Mouse (Mus musculus) mature B cell (primary cell): ENCODE results near the gene Nup98.

Experiments used
- in situ Hi-C: fragments of 300-500 bp; cut with MboI; formaldehyde crosslinking; loops from 2 replicates; pipeline ENCODE4 v1.14.3; 2019

Gene Nup98

GRCm38 (mm10) chr7:102117382-102117781 is 92.6 kb downstream of the Nup98 start:
- in situ Hi-C loops = no loop called here

GRCm38 (mm10) chr7:102116579-102117331 is 93.2 kb downstream of the Nup98 start, which contains the start of gene Chrna10:
Gene Chrna10 (minus strand): TSS chr7:102116828.
- in situ Hi-C loops = no loop called here

DNA sequence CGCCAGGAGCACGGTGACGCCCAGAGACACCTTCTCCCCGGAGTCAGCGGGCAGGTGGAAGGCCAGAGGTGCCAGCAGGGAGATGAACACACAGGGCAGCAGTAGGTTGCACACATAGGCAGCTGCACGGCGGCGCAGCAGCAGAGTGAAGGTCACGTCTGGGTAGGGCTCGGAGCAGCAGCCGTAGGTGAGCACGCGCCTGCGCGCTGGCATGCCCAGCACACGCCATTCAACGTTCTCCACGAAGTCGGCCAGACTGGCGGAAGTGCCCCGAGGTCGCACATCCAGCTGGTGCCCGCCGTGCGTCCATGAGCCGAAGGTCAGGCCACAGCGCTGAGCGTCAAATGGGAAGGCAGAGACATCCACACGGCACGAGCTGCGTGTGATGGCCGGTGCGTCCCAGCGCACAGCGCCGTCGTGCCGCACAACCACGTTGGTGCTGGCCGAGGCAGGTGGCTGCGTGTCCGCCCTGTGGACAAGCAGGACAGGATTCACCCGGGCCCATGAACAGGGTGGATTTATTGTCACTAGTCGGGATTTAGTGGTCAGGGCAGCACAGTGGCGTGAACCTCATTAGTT is 96.7 kb downstream of the Nup98 start:
- in situ Hi-C loops = no loop called here

GRCm38 (mm10) chr7:102109746-102110145 is 100.2 kb downstream of the Nup98 start:
- in situ Hi-C loops = no loop called here

- in situ Hi-C loops = no loop called here
Observed at GRCm38 (mm10) chr7:102109171-102109570, 100.8 kb downstream of the Nup98 start, which contains the start of gene Art5. Gene Art5 (minus strand): TSS chr7:102109489.

DNA sequence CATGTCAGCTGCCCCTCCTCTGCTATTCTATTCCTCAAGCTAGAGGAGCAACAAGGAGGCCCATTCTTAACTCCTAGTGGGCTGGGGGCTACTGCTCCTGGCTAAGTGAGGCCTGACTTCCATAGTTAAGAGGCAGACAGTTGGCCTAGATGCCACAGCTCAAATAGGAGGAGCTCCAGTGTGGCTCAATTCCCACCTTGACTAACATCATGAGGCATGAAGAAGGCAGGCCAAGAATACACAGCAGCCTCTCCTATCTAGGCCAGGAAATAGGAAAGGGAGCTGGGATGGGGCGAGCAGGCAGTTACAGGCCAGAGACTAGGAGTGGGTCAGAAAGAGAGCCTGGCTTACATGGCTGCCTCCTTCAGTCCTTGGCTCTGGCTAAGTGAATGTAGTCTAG is 101.8 kb downstream of the Nup98 start:
- in situ Hi-C loops = no loop called here

DNA sequence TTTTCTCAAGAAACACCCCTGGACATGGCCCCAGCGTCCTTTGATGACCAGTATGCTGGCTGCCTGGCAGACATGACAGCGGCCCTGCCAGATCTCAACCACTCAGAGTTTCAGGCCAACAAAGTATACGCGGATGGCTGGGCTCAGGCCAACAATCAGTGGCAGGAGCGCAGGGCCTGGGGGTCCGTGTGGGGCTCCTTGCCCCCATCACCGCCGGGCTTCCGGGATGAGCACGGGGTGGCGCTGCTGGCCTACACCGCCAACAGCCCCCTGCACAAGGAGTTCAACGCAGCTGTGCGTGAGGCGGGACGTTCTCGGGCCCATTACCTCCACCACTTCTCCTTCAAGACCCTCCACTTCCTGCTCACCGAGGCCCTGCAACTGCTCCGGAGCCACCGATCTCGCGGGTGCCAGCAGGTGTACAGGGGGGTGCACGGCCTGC is 103.3 kb downstream of the Nup98 start:
- in situ Hi-C loops = no loop called here

GRCm38 (mm10) chr7:102104126-102104525 is 105.8 kb downstream of the Nup98 start:
- in situ Hi-C loops = no loop called here

GRCm38 (mm10) chr7:102103555-102103954 is 106.4 kb downstream of the Nup98 start:
- in situ Hi-C loops = no loop called here

DNA sequence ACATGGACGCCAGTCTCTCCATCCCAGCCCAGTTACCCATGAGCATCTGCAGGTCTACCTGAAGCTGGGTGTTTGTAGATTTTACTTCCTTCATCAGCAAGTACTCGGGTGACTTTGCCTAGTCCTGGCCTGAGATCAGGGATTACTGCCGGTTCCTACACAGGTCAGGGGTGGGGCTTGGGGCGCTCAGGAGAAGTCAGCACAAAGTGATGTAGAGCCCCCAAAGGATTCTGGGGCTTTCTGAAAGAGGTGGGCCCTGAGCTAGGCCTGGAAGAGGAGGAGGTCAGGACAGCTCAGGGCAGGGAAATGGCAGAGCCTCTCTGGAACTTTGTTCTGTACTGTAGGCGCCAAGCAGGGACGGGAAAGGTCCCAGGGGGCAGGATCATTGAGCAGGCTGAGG is 107.3 kb downstream of the Nup98 start:
- in situ Hi-C loops = no loop called here

DNA sequence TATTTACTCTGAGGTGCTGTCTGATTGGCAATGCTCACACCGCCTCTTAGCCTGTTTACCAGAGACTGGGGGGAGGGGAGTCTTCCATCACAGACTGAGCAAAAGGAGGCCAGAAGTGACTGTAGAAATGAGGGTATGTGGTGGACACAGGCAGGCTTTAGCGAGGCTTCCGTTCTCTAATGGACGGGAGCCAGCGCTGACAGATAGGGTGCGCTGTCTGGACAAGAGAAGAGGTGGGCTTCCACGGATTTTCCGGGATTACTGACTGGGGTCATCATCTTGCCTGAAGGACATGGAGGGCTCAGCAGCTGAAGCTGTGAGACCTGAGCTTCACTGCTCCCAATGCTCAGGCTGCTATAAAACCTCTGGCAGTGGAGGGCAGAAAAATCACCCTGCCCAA is 107.7 kb downstream of the Nup98 start:
- in situ Hi-C loops = no loop called here

DNA sequence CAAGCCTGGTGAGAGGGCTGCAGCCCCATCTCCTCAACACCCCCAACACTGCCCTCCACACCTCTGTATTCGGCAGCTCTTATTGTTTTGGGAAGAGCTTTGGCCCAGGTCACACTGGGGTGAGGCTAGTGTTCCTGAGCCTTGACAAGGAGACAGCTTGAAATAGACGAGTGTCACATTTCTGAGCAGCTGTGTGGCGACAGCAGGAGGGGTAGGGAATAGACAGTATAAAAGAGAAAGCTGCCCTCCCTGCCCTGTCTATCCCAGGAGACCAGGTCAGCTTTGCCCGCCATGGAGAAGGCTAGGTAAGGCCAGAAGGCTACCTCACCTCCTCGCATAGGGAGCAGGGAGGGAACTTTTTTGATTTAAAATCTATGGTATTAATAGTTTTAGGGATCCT is 108.5 kb downstream of the Nup98 start, which contains the start of gene Art1:
TSS of gene Art1 (plus strand) at position 257 of the 400 bp plus-strand sequence.
- in situ Hi-C loops = no loop called here

- in situ Hi-C loops = no loop called here
Observed at GRCm38 (mm10) chr7:102100868-102101267, 109.1 kb downstream of the Nup98 start.

DNA sequence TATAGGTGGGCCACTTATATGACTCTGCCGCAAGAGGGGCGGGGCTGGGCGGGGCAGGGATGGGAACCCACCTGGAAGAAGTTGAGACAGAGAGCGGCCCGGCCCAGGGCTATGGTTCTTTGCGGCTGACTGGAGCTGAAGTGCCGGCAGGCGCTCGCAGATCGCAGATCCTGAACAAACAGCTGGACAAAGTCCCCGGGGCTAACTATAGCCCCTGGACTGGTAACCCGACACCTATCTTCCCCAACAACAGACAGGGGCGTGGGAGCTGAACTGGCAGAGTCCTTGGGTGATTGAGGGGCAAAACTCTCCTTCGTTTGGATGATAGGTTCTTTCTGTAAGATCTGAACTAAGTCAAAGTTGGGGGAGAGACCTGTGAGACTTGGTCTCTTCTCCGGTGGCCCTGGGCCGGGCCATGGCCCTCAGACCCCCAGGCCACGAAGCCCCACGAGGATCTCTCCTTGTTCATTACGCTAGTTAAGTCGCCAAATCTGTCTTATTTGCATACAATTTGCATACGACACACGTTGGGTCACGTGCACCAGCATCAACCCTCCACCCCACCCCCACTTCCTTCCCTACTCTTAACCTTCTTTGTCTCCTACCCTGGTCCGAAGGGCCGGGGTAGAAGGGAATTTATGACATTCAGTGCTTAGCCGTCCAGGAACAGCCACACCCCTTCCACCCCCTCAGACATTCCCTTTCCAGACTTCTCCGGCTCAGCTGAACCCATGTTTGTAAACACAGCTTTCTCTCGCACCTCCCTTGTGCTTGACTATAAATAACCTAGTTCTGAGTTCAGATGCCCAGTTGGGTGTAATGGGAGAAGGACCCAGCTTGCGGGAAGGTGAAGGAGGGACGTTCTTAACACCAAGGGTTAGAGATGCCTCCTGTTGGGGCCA is 110.0 kb downstream of the Nup98 start:
- in situ Hi-C loops = loop anchor here (25.0 kb wide), 1 partner anchor 438 kb away; the partner anchor contains the start of gene Clpb

GRCm38 (mm10) chr7:102087336-102087735 is 122.6 kb downstream of the Nup98 start:
- in situ Hi-C loops = loop anchor here (25.0 kb wide), 1 partner anchor 425 kb away; the partner anchor contains the start of gene Clpb

GRCm38 (mm10) chr7:102084041-102084696 is 125.8 kb downstream of the Nup98 start:
- in situ Hi-C loops = loop anchor here (25.0 kb wide), 1 partner anchor 422 kb away; the partner anchor contains the start of gene Clpb

DNA sequence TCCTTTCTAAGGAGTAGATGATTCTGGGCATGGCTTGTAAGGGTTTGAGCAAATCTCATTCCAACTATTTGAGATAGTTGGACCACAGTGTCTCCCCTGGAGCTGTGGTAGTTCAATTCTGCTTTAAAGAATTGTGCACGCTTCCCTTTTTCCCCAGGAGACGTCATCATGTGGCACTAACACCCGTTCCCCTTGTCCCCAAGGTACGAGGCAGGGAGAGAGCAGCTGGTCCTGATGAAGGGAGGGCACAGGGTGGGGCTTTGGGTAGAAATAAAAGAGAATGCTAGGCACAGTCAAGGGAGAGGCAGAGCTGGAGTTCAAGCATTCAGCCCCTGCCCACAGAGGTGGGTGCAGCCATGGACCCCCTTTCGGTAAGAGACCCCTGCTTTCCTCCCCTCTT is 127.2 kb downstream of the Nup98 start, which contains the start of gene Trpc2:
TSS of gene Trpc2 (plus strand) at position 301 of the 400 bp plus-strand sequence.
- in situ Hi-C loops = loop anchor here (25.0 kb wide), 1 partner anchor 421 kb away; the partner anchor contains the start of gene Clpb

- in situ Hi-C loops = loop anchor here (25.0 kb wide), 1 partner anchor 419 kb away; the partner anchor contains the start of gene Clpb
Observed at GRCm38 (mm10) chr7:102081784-102082183, 128.2 kb downstream of the Nup98 start.

DNA sequence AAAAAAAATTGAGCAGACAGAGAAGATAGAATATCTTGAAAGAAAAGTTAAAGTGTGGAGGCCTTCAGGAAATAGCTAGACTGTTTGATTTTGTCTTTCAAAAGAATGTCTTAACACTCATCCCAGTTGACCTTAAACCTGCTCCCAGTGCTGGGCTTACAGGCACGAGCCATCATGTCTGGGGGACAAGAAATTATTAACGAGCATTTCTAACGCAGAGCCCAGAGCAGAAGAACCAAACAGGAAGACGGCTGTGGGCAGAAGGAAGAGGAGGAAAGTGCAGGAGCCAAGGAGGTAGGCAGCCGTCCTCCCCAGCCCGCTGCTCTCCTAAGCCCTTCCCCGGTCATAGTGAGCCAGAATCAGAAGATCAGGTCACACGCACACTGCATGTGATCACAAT is 129.7 kb downstream of the Nup98 start:
- in situ Hi-C loops = loop anchor here (25.0 kb wide), 1 partner anchor 418 kb away; the partner anchor contains the start of gene Clpb

DNA sequence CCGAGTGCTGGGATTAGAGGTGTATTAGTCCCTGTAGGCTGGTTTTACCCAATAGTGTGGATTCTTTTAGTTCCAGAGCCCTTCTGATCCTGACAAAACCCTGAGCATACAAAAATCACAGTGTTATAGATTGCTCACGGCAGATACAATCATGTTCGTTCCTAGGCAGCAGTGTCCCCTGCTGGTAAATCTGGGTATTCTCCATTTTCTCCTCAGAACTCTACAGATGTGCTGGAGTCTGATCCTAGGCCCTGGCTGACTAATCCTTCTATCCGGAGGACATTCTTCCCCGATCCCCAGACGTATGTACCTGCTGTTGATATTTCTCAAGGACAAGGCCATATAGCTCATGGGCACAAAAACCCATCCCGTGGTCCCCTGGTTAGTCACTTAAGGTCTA is 131.5 kb downstream of the Nup98 start:
- in situ Hi-C loops = loop anchor here (25.0 kb wide), 1 partner anchor 416 kb away; the partner anchor contains the start of gene Clpb
